Mouse (Mus musculus): ENCODE data around the gene Dalrd3. TPM values are rescaled to one million over a fixed set of nuclear protein-coding genes. Genes with fewer than 3 reads are reported as not detected.

The Dalrd3 gene
- 153 TPM for polyA plus RNA-seq (2021)

DNA sequence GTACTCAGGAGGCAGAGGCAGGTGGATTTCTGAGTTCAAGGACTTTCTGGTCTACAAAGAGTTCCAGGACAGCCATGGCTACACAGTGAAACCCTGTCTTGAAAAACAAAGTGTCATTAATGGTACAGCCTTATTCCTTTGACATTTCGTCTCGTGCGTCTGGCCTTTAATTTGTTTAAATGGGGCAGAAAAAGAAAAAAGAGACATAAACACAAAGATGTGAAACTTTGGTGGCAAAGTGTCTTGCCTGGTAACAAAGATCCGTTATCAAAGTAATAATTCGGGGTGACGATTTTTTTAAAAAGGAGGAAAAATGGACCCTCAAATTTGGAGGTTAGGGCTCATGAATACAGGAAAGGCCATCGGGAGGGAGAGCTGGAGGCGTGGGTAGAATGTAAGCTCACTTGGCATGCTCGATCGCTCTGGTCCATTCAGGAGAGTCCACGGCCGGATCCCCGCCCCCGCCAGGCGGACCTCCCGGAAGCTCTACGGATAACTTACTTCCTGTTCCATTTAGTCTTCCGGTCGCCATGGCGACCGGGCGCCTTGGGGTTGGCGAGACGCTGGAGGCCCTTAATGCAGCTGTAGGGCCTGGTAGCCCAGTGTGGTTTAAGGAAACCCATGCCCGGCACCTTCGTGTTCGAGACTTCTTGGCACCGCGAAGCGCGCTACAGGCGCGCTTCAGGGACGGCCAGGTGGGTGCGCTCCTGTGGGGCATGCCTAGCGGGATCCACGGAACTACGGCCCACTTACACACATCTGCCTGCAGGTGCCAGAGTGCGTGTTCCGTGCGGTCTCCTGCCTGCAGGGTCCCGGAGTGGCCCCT is at the start of gene Dalrd3:
Gene Dalrd3 (plus strand): TSS at position 506 of the 826 bp plus-strand sequence.
- ChIA-PET POLR2A (interaction anchor here (1.3 kb wide), 1 partner anchor 8 kb away, joined by 3 read pairs; no protein-coding TSS in a partner anchor), CTCF (interaction anchor here (1.6 kb wide), 1 partner anchor 8 kb away, joined by 4 read pairs; no protein-coding TSS in a partner anchor)
- DNase-seq (ENCODE audit: low read depth, low spot score) (no peak), ATAC-seq (peak; percentile 38)
- H3K27me3 ChIP-seq = no peaks in the 10 kb centered on the region
- no peak for TF ChIP-seq CTCF (IDR thresholded peaks at IDR 0.05)
- in situ Hi-C loops (cut with MboI; ENCODE audit: low pct_unique_long_range_greater_than_20kb) = no loop called here

DNA sequence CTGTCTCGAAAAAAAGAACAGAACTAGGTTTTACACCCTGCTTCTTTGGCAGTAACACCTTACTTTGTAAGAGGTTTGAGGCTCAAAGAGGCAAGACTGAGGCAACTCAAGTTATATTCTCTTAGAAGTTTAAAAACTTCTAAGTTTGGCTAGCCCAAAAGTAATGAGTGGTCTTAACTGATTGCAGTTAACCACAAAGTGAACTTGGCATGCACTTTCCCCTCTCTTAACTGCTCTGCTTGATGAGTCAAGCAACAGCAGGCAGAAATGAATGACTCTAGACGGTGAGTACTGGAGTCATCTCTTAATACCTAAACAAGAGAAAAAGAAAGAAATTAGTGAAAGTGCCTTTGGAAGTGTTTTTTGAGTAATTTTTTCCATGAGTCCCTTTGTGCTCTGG is 48.1 kb upstream of the Dalrd3 start:
- DNase-seq (ENCODE audit: low read depth, low spot score) = peak; percentile 41
- no peaks in the 10 kb centered on the region for H3K27me3 ChIP-seq
- no peak for ATAC-seq
- CTCF ChIA-PET = interaction anchor here (0.8 kb wide), 1 partner anchor 49 kb away, joined by 3 read pairs; no protein-coding TSS in a partner anchor
- no peak for TF ChIP-seq CTCF (IDR thresholded peaks at IDR 0.05)
- in situ Hi-C loops (cut with MboI; ENCODE audit: low pct_unique_long_range_greater_than_20kb) = no loop called here
- POLR2A ChIA-PET = no interaction called here

DNA sequence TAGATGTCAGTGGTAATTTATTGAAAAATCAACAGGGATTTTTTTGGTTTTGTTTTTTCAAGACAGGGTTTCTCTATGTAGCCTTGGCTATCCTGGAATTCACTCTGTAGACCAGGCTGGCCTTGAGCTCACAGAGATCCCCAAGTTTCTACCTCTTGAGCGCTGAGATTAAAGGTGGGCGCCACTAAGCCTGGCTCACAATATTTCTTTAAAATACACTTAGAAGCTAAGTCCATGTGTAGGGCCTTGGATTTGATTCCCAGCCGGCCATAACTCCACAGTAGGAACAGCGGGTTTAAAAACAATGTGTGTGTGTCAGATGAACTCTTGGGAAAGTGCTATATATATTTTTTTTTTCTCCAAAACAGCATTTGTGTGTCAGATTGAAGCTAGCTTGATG is 46.3 kb upstream of the Dalrd3 start:
- ATAC-seq (no peak), DNase-seq (ENCODE audit: low read depth, low spot score) (no peak)
- in situ Hi-C loops (cut with MboI; ENCODE audit: low pct_unique_long_range_greater_than_20kb) = no loop called here
- no peaks in the 10 kb centered on the region for H3K27me3 ChIP-seq
- CTCF ChIA-PET = interaction anchor here (0.7 to 1.2 kb wide), 2 partner anchors 14 to 44 kb away, joined by 3 read pairs; partner anchors contain the start of gene Ndufaf3
- POLR2A ChIA-PET = no interaction called here
- TF ChIP-seq CTCF (IDR thresholded peaks at IDR 0.05) = no peak

DNA sequence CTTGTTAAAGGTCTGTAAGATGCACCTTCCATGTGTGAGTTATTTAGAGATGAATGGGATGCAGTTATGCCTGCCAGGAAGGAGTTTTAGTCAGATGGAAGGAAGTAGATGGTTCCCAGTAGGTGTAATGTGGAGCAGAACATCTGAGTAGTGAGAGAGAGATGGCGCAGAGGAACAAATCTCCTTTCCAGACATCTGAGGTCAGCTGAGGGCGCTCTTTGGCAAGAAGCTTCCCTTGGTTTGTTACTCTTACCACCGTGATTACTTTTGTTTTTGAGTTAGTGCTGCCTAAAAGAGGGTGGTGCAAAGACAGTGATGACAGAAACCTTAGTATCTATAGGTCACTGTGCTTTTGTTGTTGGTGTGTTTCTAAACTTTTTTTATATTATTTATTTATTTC is 44.3 kb upstream of the Dalrd3 start:
- in situ Hi-C loops (cut with MboI; ENCODE audit: low pct_unique_long_range_greater_than_20kb) = no loop called here
- no peak for TF ChIP-seq CTCF (IDR thresholded peaks at IDR 0.05)
- POLR2A ChIA-PET = no interaction called here
- H3K27me3 ChIP-seq = no peaks in the 10 kb centered on the region
- ATAC-seq = no peak
- CTCF ChIA-PET = no interaction called here
- DNase-seq (ENCODE audit: low read depth, low spot score) = no peak

DNA sequence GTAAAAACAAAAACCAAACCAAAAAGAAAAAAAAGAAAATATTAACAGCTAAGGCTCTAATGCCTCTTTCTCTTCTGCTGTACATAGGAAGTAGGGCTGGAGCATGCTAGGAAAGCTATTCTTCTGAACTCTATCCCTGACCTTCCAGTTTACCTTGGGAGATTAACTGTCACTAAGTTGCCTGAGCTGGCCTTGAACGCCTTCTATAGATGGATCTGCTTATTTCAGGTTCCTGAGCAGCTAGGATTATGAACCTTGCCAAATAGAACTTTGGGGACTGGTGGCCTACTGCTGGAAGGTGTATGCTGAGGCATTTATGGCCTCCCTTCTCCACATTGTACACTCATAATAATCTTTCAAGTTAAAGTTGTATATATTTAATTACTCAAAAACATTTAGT is 38.7 kb upstream of the Dalrd3 start:
- ATAC-seq (no peak), DNase-seq (ENCODE audit: low read depth, low spot score) (no peak)
- POLR2A ChIA-PET = no interaction called here
- no peak for TF ChIP-seq CTCF (IDR thresholded peaks at IDR 0.05)
- CTCF ChIA-PET = interaction anchor here (1.0 to 2.2 kb wide), 2 partner anchors 11 to 22 kb away, joined by 3 to 5 read pairs; no protein-coding TSS in a partner anchor
- in situ Hi-C loops (cut with MboI; ENCODE audit: low pct_unique_long_range_greater_than_20kb) = no loop called here
- H3K27me3 ChIP-seq = no peaks in the 10 kb centered on the region

DNA sequence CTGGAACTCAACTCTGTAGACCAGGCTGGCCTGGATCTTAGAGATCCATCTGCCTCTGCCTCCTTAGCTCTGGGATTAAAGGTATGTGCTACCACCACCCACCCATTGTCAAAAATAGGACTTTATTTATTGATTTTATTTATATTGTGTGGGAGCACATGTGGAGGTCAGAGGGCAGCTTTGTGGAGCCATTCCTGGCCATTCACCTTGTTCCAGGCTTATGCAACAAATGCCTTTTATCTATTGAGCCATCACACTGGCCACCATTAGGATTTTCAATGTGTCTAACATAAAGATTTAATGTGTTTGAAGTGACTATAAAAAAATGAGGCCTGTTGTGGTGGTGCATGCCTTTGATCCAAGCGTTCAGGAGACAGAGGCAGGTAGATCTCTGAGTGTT is 38.2 kb upstream of the Dalrd3 start:
- DNase-seq (ENCODE audit: low read depth, low spot score) = no peak
- H3K27me3 ChIP-seq = no peaks in the 10 kb centered on the region
- in situ Hi-C loops (cut with MboI; ENCODE audit: low pct_unique_long_range_greater_than_20kb) = no loop called here
- TF ChIP-seq CTCF (IDR thresholded peaks at IDR 0.05) = no peak
- ATAC-seq = no peak
- CTCF ChIA-PET = interaction anchor here (2.2 kb wide), 1 partner anchor 22 kb away, joined by 5 read pairs; no protein-coding TSS in a partner anchor
- POLR2A ChIA-PET = no interaction called here

DNA sequence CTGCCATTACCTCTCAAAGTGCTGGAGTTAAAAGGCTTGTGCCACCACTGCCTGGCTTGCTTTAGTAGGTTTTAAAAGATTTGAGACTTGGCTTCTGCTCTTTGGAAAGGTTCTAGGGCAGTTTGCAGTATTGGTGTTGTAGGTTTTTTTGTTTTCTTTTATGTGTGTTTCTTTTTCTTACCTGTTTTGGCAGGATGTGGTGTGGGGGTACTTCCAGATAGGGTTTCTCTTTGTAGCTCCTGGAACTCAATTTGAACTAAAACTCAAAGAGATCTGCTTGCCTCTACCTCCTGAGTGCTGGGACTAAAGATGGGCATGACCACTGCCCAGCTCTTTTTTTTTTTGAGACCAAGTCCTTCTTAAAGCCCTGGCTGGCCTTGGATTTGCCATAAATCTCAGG is 28.8 kb upstream of the Dalrd3 start:
- in situ Hi-C loops (cut with MboI; ENCODE audit: low pct_unique_long_range_greater_than_20kb) = no loop called here
- DNase-seq (ENCODE audit: low read depth, low spot score) (no peak), ATAC-seq (no peak)
- ChIA-PET CTCF (no interaction called here), POLR2A (interaction anchor here (0.6 kb wide), 1 partner anchor 13 kb away, joined by 4 read pairs; no protein-coding TSS in a partner anchor)
- no peak for TF ChIP-seq CTCF (IDR thresholded peaks at IDR 0.05)
- no peaks in the 10 kb centered on the region for H3K27me3 ChIP-seq

DNA sequence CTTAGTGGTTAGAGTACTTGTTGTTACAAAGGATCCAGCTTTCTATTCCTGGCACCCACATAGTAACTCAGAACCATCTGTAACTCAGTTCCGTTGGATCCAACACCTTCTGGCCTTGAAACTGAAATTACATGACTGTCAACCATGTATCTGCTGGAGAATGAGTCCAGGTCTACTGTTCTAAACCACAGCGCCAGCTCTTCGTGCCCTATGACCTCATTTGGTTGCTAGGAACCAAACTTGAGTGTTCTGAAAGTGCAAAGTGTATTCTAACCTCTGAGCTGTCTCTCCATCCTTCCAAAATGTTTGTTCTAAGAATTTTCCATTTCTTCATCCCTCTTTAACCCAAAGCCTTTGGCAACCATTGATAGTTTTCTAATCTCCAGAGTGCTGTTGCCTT is 23.7 kb upstream of the Dalrd3 start:
- ChIA-PET CTCF (no interaction called here), POLR2A (no interaction called here)
- in situ Hi-C loops (cut with MboI; ENCODE audit: low pct_unique_long_range_greater_than_20kb) = no loop called here

DNA sequence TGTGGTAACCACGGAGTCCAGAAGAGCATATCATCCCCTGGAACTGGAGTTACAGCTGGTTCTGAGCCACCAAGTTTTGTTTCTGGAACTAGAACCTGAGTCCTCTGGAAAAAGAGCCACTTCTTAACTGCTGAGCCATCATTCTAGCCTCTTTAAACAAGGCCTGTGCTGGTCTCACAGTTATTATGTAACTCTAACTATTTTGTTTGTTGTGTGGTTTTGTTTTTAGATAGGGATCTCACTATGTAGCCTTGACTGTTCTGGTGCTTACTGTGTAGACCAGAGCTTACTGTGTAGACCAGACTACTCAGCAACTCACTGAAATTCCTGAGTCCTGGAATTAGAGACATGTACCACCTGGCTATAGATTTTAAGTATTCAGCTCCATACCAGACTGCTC is 22.8 kb upstream of the Dalrd3 start:
- no peak for TF ChIP-seq CTCF (IDR thresholded peaks at IDR 0.05)
- POLR2A ChIA-PET = no interaction called here

More for the DNA sequence above, 23.7 kb upstream of the Dalrd3 start:
- no peak for ATAC-seq
- no peak for TF ChIP-seq CTCF (IDR thresholded peaks at IDR 0.05)
- no peaks in the 10 kb centered on the region for H3K27me3 ChIP-seq
- no peak for DNase-seq (ENCODE audit: low read depth, low spot score)

DNA sequence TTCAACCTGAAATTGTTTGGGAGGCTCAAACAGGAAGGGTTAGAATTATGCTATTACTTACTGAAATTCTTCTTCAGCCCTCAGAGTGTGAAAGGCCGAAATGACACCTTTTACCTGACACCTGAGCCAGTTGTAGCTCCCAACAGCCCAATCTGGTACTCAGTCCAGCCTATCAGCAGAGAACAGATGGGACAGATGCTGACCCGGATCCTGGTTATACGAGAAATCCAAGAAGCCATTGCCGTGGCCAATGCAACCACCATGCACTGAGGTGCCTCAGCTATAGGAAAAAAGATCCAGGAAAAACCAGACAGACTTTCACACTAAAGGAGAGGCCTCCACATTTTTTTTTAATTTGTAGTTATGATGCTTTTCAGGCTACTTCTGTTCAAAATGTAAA is 10.5 kb upstream of the Dalrd3 start:
- DNase-seq (ENCODE audit: low read depth, low spot score) (no peak), ATAC-seq (no peak)
- CTCF ChIA-PET = no interaction called here
- in situ Hi-C loops (cut with MboI; ENCODE audit: low pct_unique_long_range_greater_than_20kb) = no loop called here
- POLR2A ChIA-PET = no interaction called here
- no peak for TF ChIP-seq CTCF (IDR thresholded peaks at IDR 0.05)
- no peaks in the 10 kb centered on the region for H3K27me3 ChIP-seq

More for the DNA sequence above, 22.8 kb upstream of the Dalrd3 start:
- CTCF ChIA-PET = no interaction called here
- in situ Hi-C loops (cut with MboI; ENCODE audit: low pct_unique_long_range_greater_than_20kb) = no loop called here
- no peak for ATAC-seq
- DNase-seq (ENCODE audit: low read depth, low spot score) = no peak
- H3K27me3 ChIP-seq = no peaks in the 10 kb centered on the region

DNA sequence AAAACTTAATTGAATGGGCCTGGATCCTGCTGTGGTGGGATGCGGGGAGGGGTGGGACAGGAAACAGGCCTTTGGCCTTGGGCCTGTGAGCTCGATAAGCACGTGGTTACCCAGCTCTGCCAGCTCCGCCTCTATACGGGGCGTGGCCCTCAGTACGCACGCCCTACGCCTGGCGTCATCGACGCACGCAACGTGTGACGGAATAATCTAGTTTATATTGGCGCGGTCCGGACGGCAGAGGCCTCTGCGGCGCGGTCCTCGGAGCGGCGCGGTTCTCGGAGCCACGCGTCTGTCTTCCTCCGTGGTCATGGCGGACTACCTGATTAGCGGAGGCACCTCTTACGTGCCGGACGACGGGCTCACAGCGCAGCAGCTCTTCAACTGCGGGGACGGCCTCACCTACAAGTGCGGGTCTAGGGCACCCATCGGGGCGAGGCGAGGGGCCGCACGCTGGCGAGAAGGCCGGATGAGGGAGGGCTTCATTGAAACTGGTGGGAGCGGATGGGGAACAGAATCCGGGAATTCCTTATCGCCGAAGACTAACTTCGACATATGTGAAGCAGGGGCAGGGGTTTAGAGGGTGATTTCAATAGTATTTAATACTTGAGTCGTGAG is 9.4 kb upstream of the Dalrd3 start, which contains the start of gene Impdh2:
Gene Impdh2 (plus strand): TSS at position 60 of the 615 bp plus-strand sequence.
- in situ Hi-C loops (cut with MboI; ENCODE audit: low pct_unique_long_range_greater_than_20kb) = no loop called here
- ChIA-PET POLR2A (interaction anchor here (0.6 to 0.8 kb wide), 2 partner anchors 10 to 427 kb away, joined by 3 to 9 read pairs; no protein-coding TSS in a partner anchor), CTCF (no interaction called here)
- ATAC-seq = peak; percentile 83
- no peak for DNase-seq (ENCODE audit: low read depth, low spot score)
- H3K27me3 ChIP-seq = no peaks in the 10 kb centered on the region
- TF ChIP-seq CTCF (IDR thresholded peaks at IDR 0.05) = no peak

Data from Patski (cell line).